ENCODE assay signal across 13 mouse cellular contexts in the genomic region with DNA sequence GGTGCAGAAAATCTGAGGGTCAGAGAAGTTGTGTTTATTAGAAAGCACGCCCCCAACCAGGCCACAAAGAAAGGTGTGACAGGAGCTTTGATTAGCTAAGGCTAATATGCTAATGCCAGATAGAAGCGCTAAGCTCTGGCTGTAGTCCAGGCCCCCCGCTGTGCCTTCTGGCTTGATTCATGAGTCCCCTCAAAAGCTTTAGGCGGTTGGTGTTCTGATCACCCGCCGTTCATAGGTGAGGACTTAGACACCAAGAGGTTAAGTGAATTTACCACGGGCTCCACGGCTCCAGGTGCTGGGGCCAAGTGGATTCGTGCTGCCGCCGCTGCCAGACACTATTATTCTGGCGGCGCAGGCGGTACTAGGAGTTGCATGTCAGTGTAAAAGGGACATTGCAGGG.
A peak's percentile ranks its signal among the peaks of the same experiment; 100 is the strongest.
DNase-seq lines count a peak whose midpoint lies in the region; TF ChIP-seq lines count a peak whose summit lies in the region.
"Had no signal": no experiment of that assay in that cellular context is flagged by ENCODE, and none has a peak within 500 bp of the region (broad histone marks: within the 10 kb centered on the region; RNA-seq: fewer than 3 reads in every experiment).

No protein-coding gene starts in this region.

- no peak for TF ChIP-seq EP300 in heart, adult 2 months (IDR thresholded peaks at IDR 0.05; ENCODE audit: insufficient read depth, low read depth, low read length)

- H3K27ac ChIP-seq in heart, adult 2 months = no peak overlapping the region
- H3K27ac ChIP-seq: liver, embryonic 15.5 days had no signal

- H3K9ac ChIP-seq in heart, adult 2 months (ENCODE audit: low read depth, low read length) = no peak overlapping the region
- H3K9ac ChIP-seq: liver, embryonic 15.5 days had no signal

- no peaks in the 10 kb centered on the region for H3K27me3 ChIP-seq in heart, adult 2 months (ENCODE audit: control insufficient read depth, insufficient read depth, low read length)

- no peak for TF ChIP-seq CTCF in heart, adult 2 months (IDR thresholded peaks at IDR 0.05)

- no peak overlapping the region for H3K4me3 ChIP-seq in heart, adult 2 months
- H3K4me3 ChIP-seq: liver, embryonic 15.5 days had no signal

- no peaks in the 10 kb centered on the region for H3K36me3 ChIP-seq in heart, adult 2 months (ENCODE audit: control insufficient read depth, insufficient read depth, low read length)
- H3K36me3 ChIP-seq: liver, embryonic 15.5 days had no signal

- intact Hi-C loops in heart, adult 2 months (cut with DNase I) = no loop called here

- TF ChIP-seq POLR2A in heart, adult 2 months (IDR thresholded peaks at IDR 0.05; ENCODE audit: insufficient read depth, low read depth, low read length) = no peak

- H3K79me2 ChIP-seq in heart, adult 2 months (replicated peaks; ENCODE audit: control insufficient read depth, insufficient read depth, low read length) = no peaks in the 10 kb centered on the region

- H3K4me1 ChIP-seq in heart, adult 2 months (ENCODE audit: control insufficient read depth, insufficient read depth, low read length) = no peaks in the 10 kb centered on the region
- H3K4me1 ChIP-seq: liver, embryonic 15.5 days had no signal

- DNase-seq in right cerebral cortex, postnatal 14 days = peak; percentile 37
- DNase-seq in right cerebral cortex, adult 2 months (ENCODE audit: low spot score in 2 of 2) = no peak
- DNase-seq in cerebellum, postnatal 4 days (ENCODE audit: low spot score in 2 of 2) = peak; percentile 54 to 86
- DNase-seq in mesoderm, embryonic 11.5 days (ENCODE audit: low read depth, low spot score) = peak; percentile 59
- peak; percentile 70 for DNase-seq in retina, postnatal 7 days (ENCODE audit: low read depth, low spot score)
- no peak for DNase-seq in adrenal gland, postnatal 36 days
- DNase-seq in frontal cortex, postnatal 10 days (ENCODE audit: low spot score in 2 of 2) = no peak
- DNase-seq in heart, adult 2 months = no peak
- DNase-seq: adrenal gland, postnatal 10 days; kidney, adult 2 months; layer of hippocampus, postnatal 36 days; thymus, postnatal 14 days had no signal

- 11% methylated on average over 14 of the region's 14 CpGs for WGBS in heart, adult 2 months

Comparison
In these comparisons a context has a peak if more than half of its experiments do, and no peak if none do; other contexts are left out.
1. DNase-seq: peak in right cerebral cortex, postnatal 14 days (single experiment), cerebellum, postnatal 4 days (2 of 2), mesoderm, embryonic 11.5 days (single experiment) and retina, postnatal 7 days (single experiment); none in right cerebral cortex, adult 2 months (0 of 2), adrenal gland, postnatal 36 days (0 of 2), frontal cortex, postnatal 10 days (0 of 2) and heart, adult 2 months (0 of 2).